Mouse (Mus musculus) T-cell, adult 2 months (primary cell): ENCODE measurements at regions not wholly inside any gene's neighbourhood (a gene's known extent, or its start where the extent isn't known, plus 50 kb on each side); places are given as distances from the start of the nearest gene placed in this dataset.

Experiments
- DNase-seq: peaks from one replicate; pipeline ENCODE4 v3.0.0; 2022; ENCODE audit warnings: low spot score

GRCm38 (mm10) chr13:110540543-110541265, 145.9 kb downstream of the Plk2 start:
- DNase-seq: no peak

- no peak for DNase-seq
Measured at GRCm38 (mm10) chr13:110541288-110542148, 146.7 kb downstream of the Plk2 start.

GRCm38 (mm10) chr13:110542303-110543065, 147.6 kb downstream of the Plk2 start:
- no peak for DNase-seq

GRCm38 (mm10) chr13:110545454-110545853, 150.6 kb downstream of the Plk2 start:
- no peak for DNase-seq

GRCm38 (mm10) chr13:110555529-110556319, 160.9 kb downstream of the Plk2 start:
- DNase-seq: no peak

- DNase-seq: no peak
Measured at GRCm38 (mm10) chr13:110556355-110557095, 161.7 kb downstream of the Plk2 start.

- DNase-seq: no peak
Measured at GRCm38 (mm10) chr13:110557930-110558727, 163.3 kb downstream of the Plk2 start.

- no peak for DNase-seq
Measured at GRCm38 (mm10) chr13:110560566-110560965, 165.7 kb downstream of the Plk2 start.

GRCm38 (mm10) chr13:110562499-110562898, 167.7 kb downstream of the Plk2 start:
- DNase-seq: no peak

- no peak for DNase-seq
Measured at GRCm38 (mm10) chr13:110562902-110563301, 168.1 kb downstream of the Plk2 start.

GRCm38 (mm10) chr13:110563967-110564366, 169.1 kb downstream of the Plk2 start:
- DNase-seq: peak; percentile 80

- DNase-seq: no peak
Measured at GRCm38 (mm10) chr13:110568482-110569179, 173.8 kb downstream of the Plk2 start.

- no peak for DNase-seq
Measured at GRCm38 (mm10) chr13:110569180-110569512, 174.3 kb downstream of the Plk2 start.

- no peak for DNase-seq
Measured at GRCm38 (mm10) chr13:110570386-110570785, 175.5 kb downstream of the Plk2 start.

- no peak for DNase-seq
Measured at GRCm38 (mm10) chr13:110573360-110574065, 178.7 kb downstream of the Plk2 start.

- DNase-seq: no peak
Measured at GRCm38 (mm10) chr13:110574764-110575471, 180.1 kb downstream of the Plk2 start.

GRCm38 (mm10) chr13:110578159-110578558, 183.3 kb downstream of the Plk2 start:
- DNase-seq: no peak

- no peak for DNase-seq
Measured at GRCm38 (mm10) chr13:110580166-110580565, 185.3 kb downstream of the Plk2 start.
